Mouse (Mus musculus): ENCODE measurements around the gene Polr2a. TPM values are rescaled to one million over a fixed set of nuclear protein-coding genes. Genes with fewer than 3 reads are reported as not detected.

Polr2a gene
- polyA plus RNA-seq, 1 experiment: 84.2 TPM

GRCm38 (mm10) chr11:69715482-69715881, 43.0 kb downstream of the Polr2a start:
- Histone ChIP-seq H3K4me3 (ENCODE audit: insufficient read depth, poor library complexity, severe bottlenecking) (no peak overlapping the region), H3K27me3 (ENCODE audit: control insufficient read depth, insufficient read depth, insufficient read length) (no peaks in the 10 kb centered on the region), H3K36me3 (ENCODE audit: control insufficient read depth, insufficient read depth) (no peaks in the 10 kb centered on the region), H3K79me2 (ENCODE audit: control insufficient read depth, insufficient read depth) (no peaks in the 10 kb centered on the region), H3K79me3 (ENCODE audit: low read depth) (no peaks in the 10 kb centered on the region), H3ac (ENCODE audit: control insufficient read depth, insufficient read length, low read depth) (no peak overlapping the region)
- TF ChIP-seq MYOD1 (IDR thresholded peaks at IDR 0.05; ENCODE audit: control insufficient read depth, insufficient read length, low read depth) (no peak), FOSL1 (IDR thresholded peaks at IDR 0.05; ENCODE audit: insufficient read depth, low read length, poor library complexity, severe bottlenecking) (no peak), CEBPB (IDR thresholded peaks at IDR 0.05; ENCODE audit: low read depth) (no peak), USF1 (IDR thresholded peaks at IDR 0.05; ENCODE audit: low read depth) (no peak), MAX (IDR thresholded peaks at IDR 0.05) (no peak), MYOG (IDR thresholded peaks at IDR 0.05; ENCODE audit: control insufficient read depth, extremely low read depth, insufficient read length) (no peak), CTCF (IDR thresholded peaks at IDR 0.05; ENCODE audit: control insufficient read depth, insufficient read depth, insufficient read length) (no peak)

GRCm38 (mm10) chr11:69714636-69715329, 43.7 kb downstream of the Polr2a start:
- no peaks in the 10 kb centered on the region for H3K79me3 ChIP-seq (ENCODE audit: low read depth)
- H3K79me2 ChIP-seq (ENCODE audit: control insufficient read depth, insufficient read depth): no peaks in the 10 kb centered on the region
- H3K4me3 ChIP-seq (ENCODE audit: insufficient read depth, poor library complexity, severe bottlenecking): no peak overlapping the region
- no peak overlapping the region for H3ac ChIP-seq (ENCODE audit: control insufficient read depth, insufficient read length, low read depth)
- no peaks in the 10 kb centered on the region for H3K36me3 ChIP-seq (ENCODE audit: control insufficient read depth, insufficient read depth)
- H3K27me3 ChIP-seq (ENCODE audit: control insufficient read depth, insufficient read depth, insufficient read length): no peaks in the 10 kb centered on the region
- TF ChIP-seq MAX (IDR thresholded peaks at IDR 0.05) (no peak), USF1 (IDR thresholded peaks at IDR 0.05; ENCODE audit: low read depth) (no peak), CTCF (IDR thresholded peaks at IDR 0.05; ENCODE audit: control insufficient read depth, insufficient read depth, insufficient read length) (no peak), MYOD1 (IDR thresholded peaks at IDR 0.05; ENCODE audit: control insufficient read depth, insufficient read length, low read depth) (no peak), MYOG (IDR thresholded peaks at IDR 0.05; ENCODE audit: control insufficient read depth, extremely low read depth, insufficient read length) (no peak)

GRCm38 (mm10) chr11:69712954-69713672, 45.3 kb downstream of the Polr2a start:
- Histone ChIP-seq H3ac (ENCODE audit: control insufficient read depth, insufficient read length, low read depth) (no peak overlapping the region), H3K36me3 (ENCODE audit: control insufficient read depth, insufficient read depth) (no peaks in the 10 kb centered on the region), H3K79me3 (ENCODE audit: low read depth) (no peaks in the 10 kb centered on the region), H3K4me3 (ENCODE audit: insufficient read depth, poor library complexity, severe bottlenecking) (no peak overlapping the region), H3K79me2 (ENCODE audit: control insufficient read depth, insufficient read depth) (no peaks in the 10 kb centered on the region), H3K27me3 (ENCODE audit: control insufficient read depth, insufficient read depth, insufficient read length) (no peaks in the 10 kb centered on the region)
- TF ChIP-seq MAX (IDR thresholded peaks at IDR 0.05): no peak
- TF ChIP-seq USF1 (IDR thresholded peaks at IDR 0.05; ENCODE audit: low read depth): no peak
- no peak for TF ChIP-seq FOSL1 (IDR thresholded peaks at IDR 0.05; ENCODE audit: insufficient read depth, low read length, poor library complexity, severe bottlenecking)
- TF ChIP-seq MYOD1 (IDR thresholded peaks at IDR 0.05; ENCODE audit: control insufficient read depth, insufficient read length, low read depth): no peak
- TF ChIP-seq CTCF (IDR thresholded peaks at IDR 0.05; ENCODE audit: control insufficient read depth, insufficient read depth, insufficient read length): no peak
- TF ChIP-seq MYOG (IDR thresholded peaks at IDR 0.05; ENCODE audit: control insufficient read depth, extremely low read depth, insufficient read length): no peak
- no peak for TF ChIP-seq CEBPB (IDR thresholded peaks at IDR 0.05; ENCODE audit: low read depth)

GRCm38 (mm10) chr11:69711082-69711481, 47.4 kb downstream of the Polr2a start:
- Histone ChIP-seq H3ac (ENCODE audit: control insufficient read depth, insufficient read length, low read depth) (no peak overlapping the region), H3K27me3 (ENCODE audit: control insufficient read depth, insufficient read depth, insufficient read length) (no peaks in the 10 kb centered on the region), H3K4me3 (ENCODE audit: insufficient read depth, poor library complexity, severe bottlenecking) (no peak overlapping the region), H3K79me2 (ENCODE audit: control insufficient read depth, insufficient read depth) (no peaks in the 10 kb centered on the region), H3K36me3 (ENCODE audit: control insufficient read depth, insufficient read depth) (no peaks in the 10 kb centered on the region), H3K79me3 (ENCODE audit: low read depth) (no peaks in the 10 kb centered on the region)
- TF ChIP-seq USF1 (IDR thresholded peaks at IDR 0.05; ENCODE audit: low read depth): no peak
- TF ChIP-seq CEBPB (IDR thresholded peaks at IDR 0.05; ENCODE audit: low read depth): no peak
- no peak for TF ChIP-seq FOSL1 (IDR thresholded peaks at IDR 0.05; ENCODE audit: insufficient read depth, low read length, poor library complexity, severe bottlenecking)
- TF ChIP-seq CTCF (IDR thresholded peaks at IDR 0.05; ENCODE audit: control insufficient read depth, insufficient read depth, insufficient read length): no peak
- TF ChIP-seq MYOG (IDR thresholded peaks at IDR 0.05; ENCODE audit: control insufficient read depth, extremely low read depth, insufficient read length): no peak
- TF ChIP-seq MYOD1 (IDR thresholded peaks at IDR 0.05; ENCODE audit: control insufficient read depth, insufficient read length, low read depth): no peak
- no peak for TF ChIP-seq MAX (IDR thresholded peaks at IDR 0.05)

GRCm38 (mm10) chr11:69710470-69710869, 48.0 kb downstream of the Polr2a start:
- no peaks in the 10 kb centered on the region for H3K79me3 ChIP-seq (ENCODE audit: low read depth)
- H3K4me3 ChIP-seq (ENCODE audit: insufficient read depth, poor library complexity, severe bottlenecking): no peak overlapping the region
- no peaks in the 10 kb centered on the region for H3K27me3 ChIP-seq (ENCODE audit: control insufficient read depth, insufficient read depth, insufficient read length)
- no peak for TF ChIP-seq USF1 (IDR thresholded peaks at IDR 0.05; ENCODE audit: low read depth)
- no peak for TF ChIP-seq FOSL1 (IDR thresholded peaks at IDR 0.05; ENCODE audit: insufficient read depth, low read length, poor library complexity, severe bottlenecking)
- no peak for TF ChIP-seq MYOG (IDR thresholded peaks at IDR 0.05; ENCODE audit: control insufficient read depth, extremely low read depth, insufficient read length)
- TF ChIP-seq CTCF (IDR thresholded peaks at IDR 0.05; ENCODE audit: control insufficient read depth, insufficient read depth, insufficient read length): no peak
- no peak for TF ChIP-seq MAX (IDR thresholded peaks at IDR 0.05)
- no peak for TF ChIP-seq MYOD1 (IDR thresholded peaks at IDR 0.05; ENCODE audit: control insufficient read depth, insufficient read length, low read depth)
- no peak for TF ChIP-seq CEBPB (IDR thresholded peaks at IDR 0.05; ENCODE audit: low read depth)
- H3ac ChIP-seq (ENCODE audit: control insufficient read depth, insufficient read length, low read depth): no peak overlapping the region
- H3K36me3 ChIP-seq (ENCODE audit: control insufficient read depth, insufficient read depth): no peaks in the 10 kb centered on the region
- H3K79me2 ChIP-seq (ENCODE audit: control insufficient read depth, insufficient read depth): no peaks in the 10 kb centered on the region
